Mouse (Mus musculus) kidney, postnatal 4 days (tissue): ENCODE measurements around the gene Krtap11-1.

Source experiments
- DNase-seq, 2 experiments: peaks; one replicate each; pipeline ENCODE4 v3.0.0; 2021; ENCODE audit warnings: mixed read lengths in 2 of 2

Gene Krtap11-1

GRCm38 (mm10) chr16:89571083-89571482, at the start of gene Krtap11-1:
Gene Krtap11-1 (minus strand): TSS chr16:89571183.
- no peak for DNase-seq

- no peak for DNase-seq
These were observed 47.2 kb upstream of the Krtap11-1 start for GRCm38 (mm10) chr16:89618190-89618589.

- DNase-seq: peak in 1 of 2 experiments; percentile 8
These were observed 46.3 kb upstream of the Krtap11-1 start for GRCm38 (mm10) chr16:89617251-89617650.

- DNase-seq: peak; percentile 6 to 7
These were observed 42.7 kb upstream of the Krtap11-1 start for GRCm38 (mm10) chr16:89613726-89614125.

- DNase-seq: no peak
These were observed 37.8 kb upstream of the Krtap11-1 start for GRCm38 (mm10) chr16:89608791-89609185.

GRCm38 (mm10) chr16:89608161-89608790, 37.3 kb upstream of the Krtap11-1 start:
- DNase-seq: no peak

- no peak for DNase-seq
These were observed 36.0 kb upstream of the Krtap11-1 start for GRCm38 (mm10) chr16:89606951-89607350.

- no peak for DNase-seq
These were observed 16.2 kb upstream of the Krtap11-1 start for GRCm38 (mm10) chr16:89587209-89587608.

- peak in 1 of 2 experiments; percentile 11 for DNase-seq
These were observed 14.9 kb upstream of the Krtap11-1 start for GRCm38 (mm10) chr16:89585604-89586508.

GRCm38 (mm10) chr16:89581658-89582057, 10.7 kb upstream of the Krtap11-1 start:
- DNase-seq: no peak

GRCm38 (mm10) chr16:89570516-89570915, 467 bp downstream of the Krtap11-1 start:
- DNase-seq: no peak

GRCm38 (mm10) chr16:89569136-89569535, 1.8 kb downstream of the Krtap11-1 start:
- no peak for DNase-seq

- no peak for DNase-seq
These were observed 2.8 kb downstream of the Krtap11-1 start for GRCm38 (mm10) chr16:89568141-89568540.

- DNase-seq: no peak
These were observed 20.7 kb downstream of the Krtap11-1 start for GRCm38 (mm10) chr16:89550298-89550697.

GRCm38 (mm10) chr16:89538031-89538484, 32.9 kb downstream of the Krtap11-1 start:
- DNase-seq: no peak

- no peak for DNase-seq
These were observed 33.6 kb downstream of the Krtap11-1 start for GRCm38 (mm10) chr16:89537349-89537748.

- no peak for DNase-seq
These were observed 40.4 kb downstream of the Krtap11-1 start for GRCm38 (mm10) chr16:89530547-89530946.

- DNase-seq: no peak
These were observed 41.1 kb downstream of the Krtap11-1 start for GRCm38 (mm10) chr16:89529846-89530245.

GRCm38 (mm10) chr16:89528380-89528779, 42.6 kb downstream of the Krtap11-1 start:
- DNase-seq: no peak

GRCm38 (mm10) chr16:89520996-89521395, 50.0 kb downstream of the Krtap11-1 start:
- DNase-seq: no peak

- DNase-seq: no peak
These were observed 50.4 kb downstream of the Krtap11-1 start for GRCm38 (mm10) chr16:89520555-89520954.
